In genomic region chr3:107369156-107369555, GRCm38 (mm10) we compare ENCODE assay signal across 11 mouse cellular contexts.
"Had no signal": no experiment of that assay in that cellular context is flagged by ENCODE, and none has a peak within 500 bp of the region (broad histone marks: within the 10 kb centered on the region; RNA-seq: fewer than 3 reads in every experiment).

No protein-coding gene starts in this region.

- DNase-seq: retina, postnatal 1 day; right cerebral cortex, adult 18-20 months; right cerebral cortex, postnatal 14 days; right cerebral cortex, postnatal 25 days; right cerebral cortex, postnatal 4 days; thymus, adult 18-20 months; thymus, adult 2 months; thymus, postnatal 14 days; thymus, postnatal 25 days; thymus, postnatal 36 days; thymus, postnatal 4 days had no signal
